Mouse (Mus musculus): ENCODE data around the gene Aldh1l1. TPM values are rescaled to one million over a fixed set of nuclear protein-coding genes. Genes with fewer than 3 reads are reported as not detected.

Aldh1l1 gene
- total and polyA plus RNA-seq, 3 experiments, result 0.11 to 0.13 TPM; not detected in 1

- H3K27ac ChIP-seq (ENCODE audit: insufficient read depth, low read depth), result no peak overlapping the region
- peaks cover 85% of the 10 kb centered on the region for H3K27me3 ChIP-seq (replicated peaks)
- no peaks in the 10 kb centered on the region for H3K9me3 ChIP-seq (replicated peaks; ENCODE audit: low read length)
- dilution Hi-C loops (cut with MboI; ENCODE audit: extremely low pct_ligation_motif_present, extremely low pct_unique_long_range_greater_than_20kb, low sequenced_read_pairs), result no loop called here
- no peak overlapping the region for H3K4me2 ChIP-seq (ENCODE audit: insufficient read depth, low read depth, poor library complexity, severe bottlenecking)
- peaks cover 0 to 3% of the 10 kb centered on the region in 2 experiments; a peak in 1 of 4 replicates for H3K4me1 ChIP-seq (ENCODE audit: control insufficient read depth in 1 of 2, insufficient read depth in 2 of 2)
- H3K9ac ChIP-seq (ENCODE audit: insufficient read depth, low read depth), result no peak overlapping the region
- no peak overlapping the region for H3K4me3 ChIP-seq (replicated peaks in 1 of 3; ENCODE audit: low read depth in 2 of 3, low read length in 2 of 3, poor library complexity in 1 of 3)
- no peaks in the 10 kb centered on the region for H3K79me2 ChIP-seq (replicated peaks; ENCODE audit: control insufficient read depth, extremely low read depth, insufficient read depth, poor library complexity, severe bottlenecking)
- TF ChIP-seq USF1 (IDR thresholded peaks at IDR 0.05; ENCODE audit: low read depth, low read length) (no peak), BHLHE40 (IDR thresholded peaks at IDR 0.05; ENCODE audit: low read depth, low read length) (no peak), KAT2A (IDR thresholded peaks at IDR 0.05; ENCODE audit: insufficient replicate concordance, low read length) (no peak), E2F4 (IDR thresholded peaks at IDR 0.05; ENCODE audit: insufficient replicate concordance, low read depth, low read length) (no peak), CHD1 (IDR thresholded peaks at IDR 0.05; ENCODE audit: low read depth, low read length) (no peak), TCF12 (IDR thresholded peaks at IDR 0.05; ENCODE audit: low read depth, low read length) (no peak), SMC3 (IDR thresholded peaks at IDR 0.05; ENCODE audit: low read depth, low read length) (no peak), GABPA (IDR thresholded peaks at IDR 0.05; ENCODE audit: insufficient replicate concordance, low read depth, low read length) (no peak), EP300 (IDR thresholded peaks at IDR 0.05; ENCODE audit: low read length) (no peak), ETS1 (conservative IDR thresholded peaks at IDR 0.05; ENCODE audit: low read depth, low read length) (no peak), PAX5 (IDR thresholded peaks at IDR 0.05; ENCODE audit: low read length) (no peak), ZC3H11A (IDR thresholded peaks at IDR 0.05; ENCODE audit: low read depth, low read length) (no peak)
- no peaks in the 10 kb centered on the region for H3K36me3 ChIP-seq (replicated peaks in 1 of 2; ENCODE audit: control insufficient read depth in 1 of 2, insufficient read depth in 1 of 2, low read length in 1 of 2)
- no peak for DNase-seq (ENCODE audit: extremely low read depth)
- in situ Hi-C loops (cut with MboI; ENCODE audit: low pct_ligation_motif_present, low pct_unique_long_range_greater_than_20kb, low sequenced_read_pairs), result loop anchor here (25.0 kb wide), 1 partner anchor 885 kb away; no protein-coding TSS in a partner anchor
Observed at GRCm38 (mm10) chr6:90547041-90547440, 60.8 kb downstream of the Aldh1l1 start.

GRCm38 (mm10) chr6:90550161-90550912, 64.1 kb downstream of the Aldh1l1 start:
- dilution Hi-C loops (cut with MboI; ENCODE audit: extremely low pct_ligation_motif_present, extremely low pct_unique_long_range_greater_than_20kb, low sequenced_read_pairs), result no loop called here
- TF ChIP-seq SIN3A (IDR thresholded peaks at IDR 0.05; ENCODE audit: low read length), result no peak
- peak; percentile 21; the same call in 1 of the 2 replicates for TF ChIP-seq ELF1 (IDR thresholded peaks at IDR 0.05; ENCODE audit: low read depth, low read length)
- TF ChIP-seq IRF4 (IDR thresholded peaks at IDR 0.05; ENCODE audit: low read depth, low read length), result no peak
- no peak for TF ChIP-seq MAFK (IDR thresholded peaks at IDR 0.05; ENCODE audit: insufficient replicate concordance, low read length)
- peak; percentile 19; the same call in 1 of the 2 replicates for TF ChIP-seq CHD2 (IDR thresholded peaks at IDR 0.05; ENCODE audit: low read length)
- TF ChIP-seq MEF2A (IDR thresholded peaks at IDR 0.05; ENCODE audit: borderline replicate concordance, low read depth, low read length), result no peak
- Histone ChIP-seq H3K4me1 (ENCODE audit: control insufficient read depth in 1 of 2, insufficient read depth in 2 of 2) (peaks cover 0 to 3% of the 10 kb centered on the region in 2 experiments; a peak in 1 of 4 replicates), H3K9ac (ENCODE audit: insufficient read depth, low read depth) (no peak overlapping the region), H3K4me2 (ENCODE audit: insufficient read depth, low read depth, poor library complexity, severe bottlenecking) (peak overlapping the region; percentile 62), H3K27me3 (replicated peaks) (peaks cover 81% of the 10 kb centered on the region), H3K79me2 (replicated peaks; ENCODE audit: control insufficient read depth, extremely low read depth, insufficient read depth, poor library complexity, severe bottlenecking) (no peaks in the 10 kb centered on the region), H3K9me3 (replicated peaks; ENCODE audit: low read length) (no peaks in the 10 kb centered on the region), H3K36me3 (replicated peaks in 1 of 2; ENCODE audit: control insufficient read depth in 1 of 2, insufficient read depth in 1 of 2, low read length in 1 of 2) (no peaks in the 10 kb centered on the region), H3K27ac (ENCODE audit: insufficient read depth, low read depth) (no peak overlapping the region), H3K4me3 (replicated peaks in 1 of 3; ENCODE audit: low read depth in 2 of 3, low read length in 2 of 3, poor library complexity in 1 of 3) (peak overlapping the region in 1 of 3 experiments; percentile 15)
- no peak for DNase-seq (ENCODE audit: extremely low read depth)
- in situ Hi-C loops (cut with MboI; ENCODE audit: low pct_ligation_motif_present, low pct_unique_long_range_greater_than_20kb, low sequenced_read_pairs), result no loop called here

All from CH12.LX (cell line).